Mouse (Mus musculus): Measurements from ENCODE around the gene Isg20l2. TPM values are rescaled to one million over a fixed set of nuclear protein-coding genes. Genes with fewer than 3 reads are reported as not detected.

The Isg20l2 gene
- polyA plus RNA-seq, 1 experiment: 19.4 TPM

DNA sequence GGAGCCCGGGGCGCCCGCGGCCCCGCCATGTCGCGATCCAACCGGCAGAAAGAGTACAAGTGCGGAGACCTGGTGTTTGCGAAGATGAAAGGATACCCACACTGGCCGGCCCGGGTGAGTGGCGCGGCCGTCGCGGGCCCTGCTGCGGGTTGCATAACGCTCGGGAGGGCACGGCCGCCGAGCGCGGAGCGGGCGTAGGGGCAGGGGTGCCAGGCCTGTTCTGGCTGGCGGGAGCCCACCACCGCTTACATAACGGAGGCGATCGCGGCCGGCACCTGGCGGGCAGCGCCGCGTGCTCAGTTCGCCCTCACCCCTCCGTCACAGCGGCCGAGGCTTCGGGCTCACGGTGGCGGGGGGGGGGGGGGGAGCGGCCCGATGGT, 23.5 kb upstream of the Isg20l2 start:
- H3K79me2 ChIP-seq (ENCODE audit: control insufficient read depth, insufficient read depth): peaks cover 51% of the 10 kb centered on the region
- H3K36me3 ChIP-seq (ENCODE audit: control insufficient read depth, insufficient read depth): no peaks in the 10 kb centered on the region
- no peak for TF ChIP-seq CEBPB (IDR thresholded peaks at IDR 0.05; ENCODE audit: insufficient read depth, poor library complexity, severe bottlenecking)
- no peak for TF ChIP-seq E2F4 (IDR thresholded peaks at IDR 0.05; ENCODE audit: insufficient read depth)
- TF ChIP-seq MYOD1 (IDR thresholded peaks at IDR 0.05; ENCODE audit: control insufficient read depth in 1 of 3, insufficient read length in 2 of 3, low read depth in 2 of 3): peak in 2 of 3 experiments; percentile 11 to 39
- no peak for TF ChIP-seq TCF12 (IDR thresholded peaks at IDR 0.05; ENCODE audit: insufficient read depth, poor library complexity, severe bottlenecking)
- TF ChIP-seq POLR2AphosphoS2 (IDR thresholded peaks at IDR 0.05; ENCODE audit: insufficient read length, low read depth): no peak
- peak; percentile 14 for TF ChIP-seq POLR2A (IDR thresholded peaks at IDR 0.05; ENCODE audit: insufficient read length, low read depth)
- TF ChIP-seq SRF (IDR thresholded peaks at IDR 0.05; ENCODE audit: control insufficient read depth, insufficient read length, low read depth): no peak
- TF ChIP-seq USF1 (IDR thresholded peaks at IDR 0.05; ENCODE audit: low read depth): no peak
- no peak for TF ChIP-seq REST (IDR thresholded peaks at IDR 0.05; ENCODE audit: insufficient read depth, insufficient read length)
- peak in 1 of 3 experiments; percentile 14 for TF ChIP-seq MYOG (IDR thresholded peaks at IDR 0.05; ENCODE audit: control insufficient read depth in 1 of 3, insufficient read depth in 1 of 3, insufficient read length in 2 of 3, low read depth in 2 of 3)
- no peak for TF ChIP-seq MAX (IDR thresholded peaks at IDR 0.05; ENCODE audit: low read depth)
- no peak for TF ChIP-seq TCF3 (IDR thresholded peaks at IDR 0.05; ENCODE audit: insufficient read length, low read depth)
- peak overlapping the region; percentile 76 for H3K4me3 ChIP-seq
- no peak overlapping the region for H3K4me2 ChIP-seq (ENCODE audit: low read depth)
- H3K27me3 ChIP-seq (ENCODE audit: control insufficient read depth, insufficient read depth, insufficient read length): no peaks in the 10 kb centered on the region
- peak overlapping the region; percentile 95 for H3ac ChIP-seq (ENCODE audit: control insufficient read depth, insufficient read length)

GRCm38 (mm10) chr3:87906981-87907857, 22.9 kb upstream of the Isg20l2 start:
- peak overlapping the region; percentile 94 for H3K4me2 ChIP-seq (ENCODE audit: low read depth)
- no peaks in the 10 kb centered on the region for H3K27me3 ChIP-seq (ENCODE audit: control insufficient read depth, insufficient read depth, insufficient read length)
- TF ChIP-seq TCF12 (IDR thresholded peaks at IDR 0.05; ENCODE audit: insufficient read depth, poor library complexity, severe bottlenecking) (no peak), MYOG (IDR thresholded peaks at IDR 0.05; ENCODE audit: control insufficient read depth in 1 of 3, insufficient read depth in 1 of 3, insufficient read length in 2 of 3, low read depth in 2 of 3) (no peak), USF1 (IDR thresholded peaks at IDR 0.05; ENCODE audit: low read depth) (no peak), POLR2A (IDR thresholded peaks at IDR 0.05; ENCODE audit: insufficient read length, low read depth) (peak; percentile 40), MYOD1 (IDR thresholded peaks at IDR 0.05; ENCODE audit: control insufficient read depth in 1 of 3, insufficient read length in 2 of 3, low read depth in 2 of 3) (no peak)
- peak overlapping the region; percentile 95 for H3ac ChIP-seq (ENCODE audit: control insufficient read depth, insufficient read length)
- no peaks in the 10 kb centered on the region for H3K36me3 ChIP-seq (ENCODE audit: control insufficient read depth, insufficient read depth)
- H3K79me2 ChIP-seq (ENCODE audit: control insufficient read depth, insufficient read depth): peaks cover 57% of the 10 kb centered on the region
- H3K4me3 ChIP-seq: peak overlapping the region; percentile 76

DNA sequence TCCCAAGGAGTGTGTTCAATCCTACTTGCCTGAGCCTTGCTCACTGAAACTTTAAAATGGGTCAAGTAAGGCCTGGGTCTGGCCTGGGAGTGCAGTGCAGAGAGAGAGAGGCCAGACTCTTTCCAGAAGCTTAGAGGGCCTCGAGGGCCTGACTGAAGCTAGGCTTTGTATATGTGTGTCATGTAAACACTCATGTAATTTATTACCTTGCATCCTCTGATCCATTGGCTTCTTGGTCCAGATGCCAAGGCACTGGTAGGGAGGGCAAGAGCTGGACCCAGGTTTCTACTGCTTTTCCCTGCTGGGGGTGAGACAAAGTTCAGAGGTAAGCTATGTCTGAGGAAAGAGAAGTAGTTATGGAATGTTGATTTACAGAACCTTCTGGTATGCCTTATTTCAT, 22.2 kb upstream of the Isg20l2 start:
- TF ChIP-seq POLR2A (IDR thresholded peaks at IDR 0.05; ENCODE audit: insufficient read length, low read depth) (no peak), USF1 (IDR thresholded peaks at IDR 0.05; ENCODE audit: low read depth) (no peak), CEBPB (IDR thresholded peaks at IDR 0.05; ENCODE audit: insufficient read depth, poor library complexity, severe bottlenecking) (no peak), MYOG (IDR thresholded peaks at IDR 0.05; ENCODE audit: control insufficient read depth in 1 of 3, insufficient read depth in 1 of 3, insufficient read length in 2 of 3, low read depth in 2 of 3) (no peak), MAX (IDR thresholded peaks at IDR 0.05; ENCODE audit: low read depth) (no peak), SRF (IDR thresholded peaks at IDR 0.05; ENCODE audit: control insufficient read depth, insufficient read length, low read depth) (no peak), E2F4 (IDR thresholded peaks at IDR 0.05; ENCODE audit: insufficient read depth) (no peak), REST (IDR thresholded peaks at IDR 0.05; ENCODE audit: insufficient read depth, insufficient read length) (no peak), TCF12 (IDR thresholded peaks at IDR 0.05; ENCODE audit: insufficient read depth, poor library complexity, severe bottlenecking) (no peak), POLR2AphosphoS2 (IDR thresholded peaks at IDR 0.05; ENCODE audit: insufficient read length, low read depth) (no peak), MYOD1 (IDR thresholded peaks at IDR 0.05; ENCODE audit: control insufficient read depth in 1 of 3, insufficient read length in 2 of 3, low read depth in 2 of 3) (no peak)
- Histone ChIP-seq H3K4me3 (peak overlapping the region; percentile 76), H3K79me2 (ENCODE audit: control insufficient read depth, insufficient read depth) (peaks cover 64% of the 10 kb centered on the region), H3K4me2 (ENCODE audit: low read depth) (peak overlapping the region; percentile 94), H3ac (ENCODE audit: control insufficient read depth, insufficient read length) (peak overlapping the region; percentile 95), H3K36me3 (ENCODE audit: control insufficient read depth, insufficient read depth) (peaks cover 2% of the 10 kb centered on the region), H3K27me3 (ENCODE audit: control insufficient read depth, insufficient read depth, insufficient read length) (no peaks in the 10 kb centered on the region)

- Histone ChIP-seq H3K4me3 (peak overlapping the region; percentile 76), H3ac (ENCODE audit: control insufficient read depth, insufficient read length) (no peak overlapping the region), H3K4me2 (ENCODE audit: low read depth) (peak overlapping the region; percentile 94), H3K27me3 (ENCODE audit: control insufficient read depth, insufficient read depth, insufficient read length) (no peaks in the 10 kb centered on the region), H3K36me3 (ENCODE audit: control insufficient read depth, insufficient read depth) (peaks cover 14% of the 10 kb centered on the region), H3K79me2 (ENCODE audit: control insufficient read depth, insufficient read depth) (peaks cover 70% of the 10 kb centered on the region)
- TF ChIP-seq TCF12 (IDR thresholded peaks at IDR 0.05; ENCODE audit: insufficient read depth, poor library complexity, severe bottlenecking): no peak
- no peak for TF ChIP-seq TCF3 (IDR thresholded peaks at IDR 0.05; ENCODE audit: insufficient read length, low read depth)
- TF ChIP-seq CEBPB (IDR thresholded peaks at IDR 0.05; ENCODE audit: insufficient read depth, poor library complexity, severe bottlenecking): no peak
- TF ChIP-seq MAX (IDR thresholded peaks at IDR 0.05; ENCODE audit: low read depth): no peak
- no peak for TF ChIP-seq POLR2AphosphoS2 (IDR thresholded peaks at IDR 0.05; ENCODE audit: insufficient read length, low read depth)
- TF ChIP-seq POLR2A (IDR thresholded peaks at IDR 0.05; ENCODE audit: insufficient read length, low read depth): no peak
- no peak for TF ChIP-seq REST (IDR thresholded peaks at IDR 0.05; ENCODE audit: insufficient read depth, insufficient read length)
- TF ChIP-seq E2F4 (IDR thresholded peaks at IDR 0.05; ENCODE audit: insufficient read depth): no peak
- no peak for TF ChIP-seq MYOD1 (IDR thresholded peaks at IDR 0.05; ENCODE audit: control insufficient read depth in 1 of 3, insufficient read length in 2 of 3, low read depth in 2 of 3)
- TF ChIP-seq USF1 (IDR thresholded peaks at IDR 0.05; ENCODE audit: low read depth): no peak
- TF ChIP-seq MYOG (IDR thresholded peaks at IDR 0.05; ENCODE audit: control insufficient read depth in 1 of 3, insufficient read depth in 1 of 3, insufficient read length in 2 of 3, low read depth in 2 of 3): no peak
Observed at GRCm38 (mm10) chr3:87909381-87909780, 20.7 kb upstream of the Isg20l2 start.
